In the genomic region with DNA sequence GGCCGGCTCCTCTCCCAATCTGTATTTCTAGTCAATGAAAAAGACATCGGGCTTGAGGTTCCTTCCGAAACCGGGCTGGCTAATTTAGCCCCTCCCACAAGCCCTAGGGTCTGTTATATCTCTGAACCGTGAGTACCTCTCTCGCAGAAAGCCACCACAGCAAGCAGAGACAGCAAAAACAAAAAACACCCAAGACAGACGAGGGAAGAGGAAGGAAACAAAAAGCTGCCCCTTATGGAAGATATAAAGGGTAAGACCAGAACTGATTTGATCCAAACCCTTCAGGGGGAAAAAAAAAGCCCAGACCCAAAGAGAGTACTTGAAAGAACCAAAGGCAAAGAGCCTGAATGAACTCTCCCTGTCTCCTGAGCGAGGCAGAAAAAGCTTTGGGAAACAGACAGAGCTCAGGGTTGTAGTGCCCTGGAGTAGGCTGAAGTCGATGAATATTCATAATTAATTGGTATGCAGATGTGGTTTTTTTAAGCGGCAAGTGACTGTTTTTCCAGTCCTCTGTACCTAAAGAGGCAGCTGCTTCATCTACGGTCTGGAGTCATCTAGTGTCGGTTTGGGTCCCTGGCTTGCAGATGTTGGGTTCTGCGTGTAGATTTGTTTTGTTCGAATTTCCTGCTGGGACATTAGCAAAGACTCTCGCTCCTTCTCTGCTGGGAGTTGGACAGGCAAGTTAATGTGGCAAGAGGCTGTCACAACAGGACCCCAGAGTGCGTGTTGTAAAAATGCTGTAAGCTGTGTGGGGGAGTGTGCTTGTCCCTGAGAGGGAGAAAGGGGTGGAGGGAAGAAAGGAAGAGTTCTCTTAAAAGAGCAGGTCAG, we compare ENCODE assay signal across 8 mouse cellular contexts. TPM values are rescaled to one million over a fixed set of nuclear protein-coding genes. Genes with fewer than 3 reads are reported as not detected.
DNase-seq lines count a peak whose midpoint lies in the region; ATAC-seq and TF ChIP-seq lines count a peak whose summit lies in the region.

No protein-coding gene starts in this region.

- DNase-seq in testis, postnatal 10 days (ENCODE audit: low spot score) = no peak
- peak; percentile 54 for DNase-seq in embryo, embryonic 9.5 days (ENCODE audit: extremely low spot score)
- DNase-seq in kidney, postnatal 14 days = peak; percentile 54
- DNase-seq in urinary bladder, postnatal 4 days (ENCODE audit: low spot score in 2 of 2) = no peak
- no peak for DNase-seq in cerebellum, adult 18-20 months

- no peak for TF ChIP-seq POLR2A in testis, adult 2 months (IDR thresholded peaks at IDR 0.05; ENCODE audit: control insufficient read depth, low read depth, low read length)

- peak overlapping the region; percentile 80 for H3K4me2 ChIP-seq in heart, embryonic 15.5 days

- no peaks in the 10 kb centered on the region for H3K36me3 ChIP-seq in testis, adult 2 months (ENCODE audit: control insufficient read depth, insufficient read depth, low read length)
- H3K36me3 ChIP-seq in heart, embryonic 15.5 days = no peaks in the 10 kb centered on the region
- H3K36me3 ChIP-seq in megakaryocyte, embryonic 14.5 days (replicated peaks; ENCODE audit: low read length) = no peaks in the 10 kb centered on the region

- no peaks in the 10 kb centered on the region for H3K4me1 ChIP-seq in testis, adult 2 months (ENCODE audit: control insufficient read depth, insufficient read depth, low read length)
- peaks cover 18% of the 10 kb centered on the region for H3K4me1 ChIP-seq in heart, embryonic 15.5 days (replicated peaks)
- peaks cover 47% of the 10 kb centered on the region for H3K4me1 ChIP-seq in megakaryocyte, embryonic 14.5 days

- WGBS in heart, embryonic 15.5 days = 2% methylated on average over 16 of the region's 16 CpGs

- ATAC-seq in heart, embryonic 15.5 days (replicated peaks; ENCODE audit: insufficient number of reproducible peaks, insufficient read depth, low FRiP score, low read depth) = no peak

- no peaks in the 10 kb centered on the region for H3K9me3 ChIP-seq in heart, embryonic 15.5 days (replicated peaks)
- H3K9me3 ChIP-seq in megakaryocyte, embryonic 14.5 days = no peaks in the 10 kb centered on the region

- no peak for TF ChIP-seq CTCF in testis, adult 2 months (IDR thresholded peaks at IDR 0.05; ENCODE audit: control insufficient read depth, insufficient read depth, insufficient replicate concordance, low read depth, low read length)

- peak overlapping the region; percentile 20 for H3K4me3 ChIP-seq in testis, adult 2 months (ENCODE audit: control insufficient read depth, low read depth, low read length)
- peak overlapping the region; percentile 47 for H3K4me3 ChIP-seq in heart, embryonic 15.5 days
- peak overlapping the region; percentile 90 for H3K4me3 ChIP-seq in megakaryocyte, embryonic 14.5 days (replicated peaks)

- peak overlapping the region; percentile 69 for H3K27ac ChIP-seq in testis, adult 2 months (ENCODE audit: control insufficient read depth, insufficient read depth, low read depth, low read length)
- H3K27ac ChIP-seq in heart, embryonic 15.5 days = peak overlapping the region; percentile 60

- no peaks in the 10 kb centered on the region for H3K27me3 ChIP-seq in testis, adult 2 months (ENCODE audit: control insufficient read depth, insufficient read depth, low read length)
- no peaks in the 10 kb centered on the region for H3K27me3 ChIP-seq in heart, embryonic 15.5 days
- H3K27me3 ChIP-seq in megakaryocyte, embryonic 14.5 days (replicated peaks) = peaks cover 2% of the 10 kb centered on the region

- peak overlapping the region; percentile 45 for H3K9ac ChIP-seq in heart, embryonic 15.5 days

RNA-seq across cellular contexts. Expression of a gene that starts 47.7 kb away (rescaled TPM):
- polyA plus RNA-seq in testis, adult 2 months (2012; rRNA removed) = 36.6 and 41.4 TPM in 2 replicates
- polyA plus RNA-seq in heart, embryonic 15.5 days (2015; fragmentation: Nextera tagmentation; extraction: Ambion mirVana) = 8.9 and 12.8 TPM in 2 replicates
- 1.9 TPM in 1 of 2 replicates, not detected in the other for polyA plus RNA-seq in megakaryocyte, embryonic 14.5 days (2012; ENCODE audit: insufficient read depth, low replicate concordance)

RNA-seq across cellular contexts. Expression of a gene that starts 47.8 kb away (rescaled TPM):
- 24.0 and 27.8 TPM in 2 replicates for polyA plus RNA-seq in testis, adult 2 months (2012; rRNA removed)
- 9.6 TPM in 2 replicates for polyA plus RNA-seq in heart, embryonic 15.5 days (2015; fragmentation: Nextera tagmentation; extraction: Ambion mirVana)
- polyA plus RNA-seq in megakaryocyte, embryonic 14.5 days (2012; ENCODE audit: insufficient read depth, low replicate concordance) = 1.2 and 2.3 TPM in 2 replicates

Comparison
In these comparisons a context has a peak if more than half of its experiments do, and no peak if none do; other contexts are left out.
1. H3K4me3 ChIP-seq: peak in every context shown above with its lines; median percentile 90 in megakaryocyte, embryonic 14.5 days; 47 in heart, embryonic 15.5 days; 20 in testis, adult 2 months.
2. DNase-seq: peak in embryo, embryonic 9.5 days (single experiment) and kidney, postnatal 14 days (single experiment); none in testis, postnatal 10 days (single experiment), urinary bladder, postnatal 4 days (0 of 2) and cerebellum, adult 18-20 months (0 of 2).